Mouse (Mus musculus) MEL (cell line): ENCODE data around the gene Aamp. TPM values are rescaled to one million over a fixed set of nuclear protein-coding genes. Genes with fewer than 3 reads are reported as not detected.

Experiments used
- DNase-seq: peaks from one replicate; pipeline ENCODE4 v3.0.0; 2011; ENCODE audit warnings: low read depth, low spot score
- H3K27ac ChIP-seq: 2 replicates; pipeline ENCODE4 v1.5.1; 2012; ENCODE audit warnings: low read depth, mild to moderate bottlenecking, control low read depth, low read length, moderate library complexity; ENCODE audit not compliant: control insufficient read depth
- H3K27me3 ChIP-seq, 2 experiments: fragments of 150-350 bp in 1 of 2; sonication (generic) in 1 of 2; 2 replicates each; pipeline ENCODE4 v1.6.1; 2012; ENCODE audit warnings: low read length in 2 of 2, mild to moderate bottlenecking in 2 of 2, improper control_type of control experiment in 1 of 2, moderate library complexity in 1 of 2; ENCODE audit not compliant: insufficient read depth in 2 of 2, control insufficient read depth in 1 of 2
- H3K36me3 ChIP-seq, 2 experiments: 2 replicates each; pipeline ENCODE4 v1.6.1; 2012 to 2014; ENCODE audit warnings: low read length in 2 of 2, improper control_type of control experiment in 1 of 2, inconsistent platforms in 1 of 2, mild to moderate bottlenecking in 1 of 2; ENCODE audit not compliant: insufficient read depth in 2 of 2, control insufficient read depth in 1 of 2
- H3K4me1 ChIP-seq, 2 experiments: fragments of 150-350 bp in 1 of 2; sonication (generic) in 1 of 2; 2 replicates each; pipeline ENCODE4 v1.6.1; 2012; ENCODE audit warnings: low read length in 2 of 2, improper control_type of control experiment in 1 of 2, mild to moderate bottlenecking in 1 of 2; ENCODE audit not compliant: insufficient read depth in 2 of 2, control insufficient read depth in 1 of 2
- H3K4me3 ChIP-seq, 2 experiments: fragments of 150-350 bp in 1 of 2; sonication (generic) in 1 of 2; 2 replicates each; pipeline ENCODE4 v1.5.1; 2012; ENCODE audit warnings: low read depth in 2 of 2, low read length in 2 of 2, mild to moderate bottlenecking in 2 of 2, moderate library complexity in 2 of 2, control low read depth in 1 of 2, improper control_type of control experiment in 1 of 2; ENCODE audit not compliant: control insufficient read depth in 1 of 2, insufficient read depth in 1 of 2
- H3K79me2 ChIP-seq: 2 replicates; pipeline ENCODE4 v1.6.1; 2012; ENCODE audit warnings: mild to moderate bottlenecking, low read length, moderate library complexity; ENCODE audit not compliant: control insufficient read depth, poor library complexity, insufficient read depth
- H3K9ac ChIP-seq: 2 replicates; pipeline ENCODE4 v1.6.1; 2012; ENCODE audit warnings: low read depth, mild to moderate bottlenecking, control low read depth, low read length, moderate library complexity; ENCODE audit not compliant: control insufficient read depth, poor library complexity, severe bottlenecking
- H3K9me3 ChIP-seq: fragments of 150-350 bp; sonication (generic); replicated peaks from 2 replicates; pipeline ENCODE4 v1.6.1; 2012; ENCODE audit warnings: mild to moderate bottlenecking, low read length, improper control_type of control experiment, moderate library complexity; ENCODE audit not compliant: insufficient read depth
- BHLHE40 ChIP-seq: IDR thresholded peaks from 2 replicates; pipeline ENCODE4 v1.6.1; 2012; ENCODE audit warnings: low read depth, mild to moderate bottlenecking, inconsistent platforms, low read length, improper control_type of control experiment, borderline replicate concordance
- CHD1 ChIP-seq: IDR thresholded peaks from 2 replicates; pipeline ENCODE4 v1.6.1; 2012; ENCODE audit warnings: low read depth, mild to moderate bottlenecking, inconsistent platforms, low read length, improper control_type of control experiment
- CHD2 ChIP-seq: IDR thresholded peaks from 2 replicates; pipeline ENCODE4 v1.6.1; 2011; ENCODE audit warnings: low read length, improper control_type of control experiment
- E2F4 ChIP-seq: IDR thresholded peaks from 2 replicates; pipeline ENCODE4 v1.6.1; 2011; ENCODE audit warnings: low read depth, low read length, improper control_type of control experiment, borderline replicate concordance
- ELF1 ChIP-seq: IDR thresholded peaks from 2 replicates; pipeline ENCODE4 v1.6.1; 2014; ENCODE audit warnings: low read depth, mild to moderate bottlenecking, inconsistent platforms, low read length, improper control_type of control experiment, moderate library complexity
- EP300 ChIP-seq, 2 experiments: IDR thresholded peaks; 2 replicates each; pipeline ENCODE4 v1.6.1; 2011; ENCODE audit warnings: improper control_type of control experiment in 2 of 2, low read length in 2 of 2, low read depth in 1 of 2, mild to moderate bottlenecking in 1 of 2
- ETS1 ChIP-seq: IDR thresholded peaks from 2 replicates; pipeline ENCODE4 v1.6.1; 2012; ENCODE audit warnings: low read depth, mild to moderate bottlenecking, inconsistent platforms, low read length, improper control_type of control experiment, moderate library complexity
- GABPA ChIP-seq: IDR thresholded peaks from 2 replicates; pipeline ENCODE4 v1.6.1; 2012; ENCODE audit warnings: low read depth, mild to moderate bottlenecking, inconsistent platforms, low read length, improper control_type of control experiment, moderate library complexity
- GATA1 ChIP-seq: IDR thresholded peaks from 2 replicates; pipeline ENCODE4 v1.6.1; 2011; ENCODE audit warnings: low read depth, low read length, improper control_type of control experiment
- HCFC1 ChIP-seq: IDR thresholded peaks from 2 replicates; pipeline ENCODE4 v1.6.1; 2012; ENCODE audit warnings: low read depth, mild to moderate bottlenecking, inconsistent platforms, low read length, improper control_type of control experiment, moderate library complexity
- JUND ChIP-seq: IDR thresholded peaks from 2 replicates; pipeline ENCODE4 v1.6.1; 2011; ENCODE audit warnings: low read depth, mild to moderate bottlenecking, improper control_type of control experiment, low read length
- KAT2A ChIP-seq: conservative IDR thresholded peaks from 2 replicates; pipeline ENCODE4 v1.6.1; 2012; ENCODE audit warnings: low read depth, low read length, improper control_type of control experiment, inconsistent platforms
- MAX ChIP-seq: IDR thresholded peaks from 2 replicates; pipeline ENCODE4 v1.6.1; 2011; ENCODE audit warnings: low read length, improper control_type of control experiment
- MAZ ChIP-seq: IDR thresholded peaks from 2 replicates; pipeline ENCODE4 v1.6.1; 2012; ENCODE audit warnings: low read depth, mild to moderate bottlenecking, inconsistent platforms, low read length, improper control_type of control experiment
- MXI1 ChIP-seq: IDR thresholded peaks from 2 replicates; pipeline ENCODE4 v1.6.1; 2011; ENCODE audit warnings: mild to moderate bottlenecking, low read depth, low read length, improper control_type of control experiment
- MYB ChIP-seq: IDR thresholded peaks from 2 replicates; pipeline ENCODE4 v1.6.1; 2011; ENCODE audit warnings: mild to moderate bottlenecking, low read depth, low read length, improper control_type of control experiment
- NRF1 ChIP-seq: IDR thresholded peaks from 2 replicates; pipeline ENCODE4 v1.6.1; 2014; ENCODE audit warnings: low read depth, mild to moderate bottlenecking, inconsistent platforms, low read length, improper control_type of control experiment, moderate library complexity; ENCODE audit not compliant: poor library complexity, insufficient read depth, severe bottlenecking
- POLR2A ChIP-seq, 2 experiments: IDR thresholded peaks; 2 replicates each; pipeline ENCODE4 v1.6.1; 2011 to 2012; ENCODE audit warnings: low read length in 2 of 2, mild to moderate bottlenecking in 2 of 2, control low read depth in 1 of 2, improper control_type of control experiment in 1 of 2, low read depth in 1 of 2, moderate library complexity in 1 of 2; ENCODE audit not compliant: control insufficient read depth in 1 of 2, insufficient read depth in 1 of 2, poor library complexity in 1 of 2
- POLR2AphosphoS2 ChIP-seq: IDR thresholded peaks from 2 replicates; pipeline ENCODE4 v1.6.1; 2011; ENCODE audit warnings: low read length, improper control_type of control experiment
- POLR2AphosphoS5 ChIP-seq: IDR thresholded peaks from 2 replicates; pipeline ENCODE4 v1.6.1; 2012; ENCODE audit warnings: low read depth, borderline replicate concordance, mild to moderate bottlenecking, inconsistent platforms, low read length, moderate library complexity, mixed read lengths
- RAD21 ChIP-seq: IDR thresholded peaks from 2 replicates; pipeline ENCODE4 v1.6.1; 2011; ENCODE audit warnings: mild to moderate bottlenecking, low read depth, low read length, improper control_type of control experiment
- SIN3A ChIP-seq: IDR thresholded peaks from 2 replicates; pipeline ENCODE4 v1.6.1; 2012; ENCODE audit warnings: low read length, improper control_type of control experiment, inconsistent platforms
- SMC3 ChIP-seq: IDR thresholded peaks from 2 replicates; pipeline ENCODE4 v1.6.1; 2011; ENCODE audit warnings: low read depth, low read length, improper control_type of control experiment
- TAL1 ChIP-seq: IDR thresholded peaks from 2 replicates; pipeline ENCODE4 v1.6.1; 2012; ENCODE audit warnings: mild to moderate bottlenecking, inconsistent platforms, low read length, moderate library complexity, mixed read lengths
- TBP ChIP-seq: IDR thresholded peaks from 2 replicates; pipeline ENCODE4 v1.8.0; 2011; ENCODE audit warnings: low read depth, low read length, improper control_type of control experiment
- TCF12 ChIP-seq: IDR thresholded peaks from 2 replicates; pipeline ENCODE4 v1.6.1; 2014; ENCODE audit warnings: low read depth, mild to moderate bottlenecking, inconsistent platforms, low read length, improper control_type of control experiment, moderate library complexity
- UBTF ChIP-seq: IDR thresholded peaks from 2 replicates; pipeline ENCODE4 v1.6.1; 2012; ENCODE audit warnings: low read depth, mild to moderate bottlenecking, inconsistent platforms, low read length, improper control_type of control experiment, moderate library complexity, borderline replicate concordance; ENCODE audit not compliant: insufficient read depth
- USF1 ChIP-seq: IDR thresholded peaks from 2 replicates; pipeline ENCODE4 v1.6.1; 2014; ENCODE audit warnings: low read depth, mild to moderate bottlenecking, inconsistent platforms, low read length, improper control_type of control experiment, moderate library complexity
- USF2 ChIP-seq, 2 experiments: IDR thresholded peaks; 2 replicates each; pipeline ENCODE4 v1.6.1; 2011 to 2012; ENCODE audit warnings: improper control_type of control experiment in 2 of 2, low read length in 2 of 2, borderline replicate concordance in 1 of 2, inconsistent platforms in 1 of 2, low read depth in 1 of 2, mild to moderate bottlenecking in 1 of 2; ENCODE audit not compliant: insufficient read depth in 1 of 2
- ZMIZ1 ChIP-seq: IDR thresholded peaks from 2 replicates; pipeline ENCODE4 v1.6.1; 2012; ENCODE audit warnings: low read depth, mild to moderate bottlenecking, inconsistent platforms, low read length, improper control_type of control experiment, moderate library complexity
- polyA plus RNA-seq, 2 experiments: library from polyadenylated mRNA; stranded (reverse) in 1 of 2; unstranded in 1 of 2; fragments of >175 nt in 1 of 2; fragments of >200 nt in 1 of 2; gene quantifications; 2 replicates each; pipeline versions ENCODE4 v1.2.1 to v1.2.4; 2012; ENCODE audit warnings: low replicate concordance in 2 of 2, low read depth in 1 of 2; ENCODE audit not compliant: insufficient read length in 2 of 2, insufficient read depth in 1 of 2, missing spikeins in 1 of 2
- total RNA-seq: library from RNA; depleted of rRNA; stranded (reverse); fragments of 300-350 nt; gene quantifications from 2 replicates; pipeline ENCODE4 v1.2.3, GENCODE M21; 2012

Aamp gene
- total and polyA plus RNA-seq, 3 experiments: 108 to 169 TPM; not detected in 1

GRCm38 (mm10) chr1:74314796-74315195 is 30.3 kb upstream of the Aamp start:
- Histone ChIP-seq H3K4me3 (no peak overlapping the region), H3K27ac (no peak overlapping the region), H3K4me1 (peaks cover 2 to 3% of the 10 kb centered on the region in 2 experiments; a peak in 1 of 4 replicates), H3K79me2 (no peaks in the 10 kb centered on the region)
- TF ChIP-seq EP300 (IDR thresholded peaks at IDR 0.05; ENCODE audit: low read depth in 1 of 2, low read length in 2 of 2): no peak
- TF ChIP-seq JUND: no peak
- TF ChIP-seq TCF12: no peak
- no peak for TF ChIP-seq ZMIZ1
- TF ChIP-seq CHD2: no peak
- no peak for TF ChIP-seq MAX
- TF ChIP-seq, all 39 proteins: peak for 0
- Histone ChIP-seq H3K27me3 (no peaks in the 10 kb centered on the region), H3K9ac (no peak overlapping the region), H3K36me3 (no peaks in the 10 kb centered on the region), H3K9me3 (no peaks in the 10 kb centered on the region)
- no peak for DNase-seq

GRCm38 (mm10) chr1:74313049-74313692 is 28.6 kb upstream of the Aamp start:
- no peaks in the 10 kb centered on the region for H3K79me2 ChIP-seq
- H3K4me1 ChIP-seq: peaks cover 2 to 10% of the 10 kb centered on the region in 2 experiments; a peak in 2 of 4 replicates
- H3K27ac ChIP-seq: no peak overlapping the region
- DNase-seq: peak; percentile 90
- H3K36me3 ChIP-seq: 0 out of 4 replicates have a peak, but pooled peaks cover 0 to 3% of the 10 kb centered on the region in 2 experiments
- peak overlapping the region in 1 of 2 experiments; percentile 21; a peak in 1 of 4 replicates for H3K4me3 ChIP-seq
- no peaks in the 10 kb centered on the region for H3K9me3 ChIP-seq
- H3K27me3 ChIP-seq: no peaks in the 10 kb centered on the region
- H3K9ac ChIP-seq: no peak overlapping the region
- TF ChIP-seq MAX (0 out of 2 replicates have a peak, but pooled peaks have one; percentile 31), MXI1 (peak; percentile 51), ZMIZ1 (no peak), SMC3 (peak; percentile 95), POLR2AphosphoS5 (no peak), CHD1 (no peak), E2F4 (no peak), JUND (0 out of 2 replicates have a peak, but pooled peaks have one; percentile 57), ELF1 (no peak), HCFC1 (0 out of 2 replicates have a peak, but pooled peaks have one; percentile 19), USF2 (IDR thresholded peaks at IDR 0.05; ENCODE audit: borderline replicate concordance in 1 of 2, insufficient read depth in 1 of 2, low read depth in 1 of 2, low read length in 2 of 2) (no peak), TAL1 (no peak), ETS1 (no peak), BHLHE40 (no peak), TBP (no peak), RAD21 (peak; percentile 93), KAT2A (no peak), GABPA (no peak), NRF1 (no peak), POLR2AphosphoS2 (no peak), UBTF (no peak), TCF12 (no peak), POLR2A (IDR thresholded peaks at IDR 0.05; ENCODE audit: control insufficient read depth in 1 of 2, insufficient read depth in 1 of 2, low read depth in 1 of 2, low read length in 2 of 2, poor library complexity in 1 of 2) (no peak), MYB (no peak), MAZ (no peak), EP300 (IDR thresholded peaks at IDR 0.05; ENCODE audit: low read depth in 1 of 2, low read length in 2 of 2) (peak in 1 of 2 experiments; percentile 38; a peak in 1 of 4 replicates), SIN3A (peak; percentile 68; the same call in 1 of the 2 replicates), USF1 (no peak), GATA1 (peak; percentile 46; the same call in 1 of the 2 replicates)
